ENCODE assay signal across 12 mouse cellular contexts in genomic region chr11:94470391-94470790, GRCm38 (mm10). TPM values are rescaled to one million over a fixed set of nuclear protein-coding genes. Genes with fewer than 3 reads are reported as not detected.
A peak's percentile ranks its signal among the peaks of the same experiment; 100 is the strongest.
DNase-seq lines count a peak whose midpoint lies in the region; ATAC-seq and TF ChIP-seq lines count a peak whose summit lies in the region.
"Had no signal": no experiment of that assay in that cellular context is flagged by ENCODE, and none has a peak within 500 bp of the region (broad histone marks: within the 10 kb centered on the region; RNA-seq: fewer than 3 reads in every experiment).

No protein-coding gene starts in this region.

- no peak overlapping the region for H3K4me2 ChIP-seq in kidney, postnatal 0 days (ENCODE audit: low read length)
- H3K4me2 ChIP-seq in forebrain, embryonic 12.5 days, result peak overlapping the region; percentile 99
- H3K4me2 ChIP-seq in limb, embryonic 12.5 days, result peak overlapping the region; percentile 83
- no peak overlapping the region for H3K4me2 ChIP-seq in liver, postnatal 0 days (ENCODE audit: low read depth, low read length)

- H3K9ac ChIP-seq in kidney, postnatal 0 days (ENCODE audit: low read depth, low read length), result no peak overlapping the region
- H3K9ac ChIP-seq in forebrain, embryonic 12.5 days, result peak overlapping the region; percentile 17; the same call in 1 of the 2 replicates
- peak overlapping the region; percentile 40 for H3K9ac ChIP-seq in limb, embryonic 12.5 days (replicated peaks)
- no peak overlapping the region for H3K9ac ChIP-seq in liver, postnatal 0 days (replicated peaks)
- H3K9ac ChIP-seq: heart, embryonic 15.5 days had no signal

- ATAC-seq in kidney, postnatal 0 days (replicated peaks; ENCODE audit: low FRiP score, low read depth), result no peak
- no peak for ATAC-seq in forebrain, embryonic 12.5 days (ENCODE audit: low FRiP score)
- ATAC-seq in limb, embryonic 12.5 days (ENCODE audit: insufficient number of reproducible peaks, insufficient read depth, low FRiP score, low TSS enrichment, low read depth), result no peak
- ATAC-seq in liver, postnatal 0 days, result no peak

- WGBS in kidney, postnatal 0 days, result 27% methylated on average over 7 of the region's 7 CpGs
- WGBS in forebrain, embryonic 12.5 days, result 21% methylated on average over 6 of the region's 7 CpGs
- 2% methylated on average over 6 of the region's 7 CpGs for WGBS in limb, embryonic 12.5 days
- WGBS in olfactory bulb, adult 2 months, result 18% methylated on average over 6 of the region's 7 CpGs
- WGBS in liver, postnatal 0 days (ENCODE audit: insufficient replicate concordance), result 62% methylated on average over 7 of the region's 7 CpGs

- no peaks in the 10 kb centered on the region for H3K9me3 ChIP-seq in kidney, postnatal 0 days (replicated peaks; ENCODE audit: low read length)
- H3K9me3 ChIP-seq in forebrain, embryonic 12.5 days, result no peaks in the 10 kb centered on the region
- H3K9me3 ChIP-seq in limb, embryonic 12.5 days, result no peaks in the 10 kb centered on the region
- no peaks in the 10 kb centered on the region for H3K9me3 ChIP-seq in liver, postnatal 0 days (ENCODE audit: low read length)
- H3K9me3 ChIP-seq: heart, embryonic 15.5 days; megakaryocyte, embryonic 14.5 days had no signal

- no peak for TF ChIP-seq EP300 in liver, postnatal 0 days (IDR thresholded peaks at IDR 0.05; ENCODE audit: low read depth)

- H3K27ac ChIP-seq in kidney, postnatal 0 days, result no peak overlapping the region
- H3K27ac ChIP-seq in forebrain, embryonic 12.5 days, result peak overlapping the region; percentile 96
- H3K27ac ChIP-seq in limb, embryonic 12.5 days, result peak overlapping the region; percentile 98
- peak overlapping the region; percentile 59 for H3K27ac ChIP-seq in olfactory bulb, adult 2 months (ENCODE audit: insufficient read depth, low read depth, low read length)
- H3K27ac ChIP-seq in liver, postnatal 0 days (ENCODE audit: low read depth), result no peak overlapping the region

- no peaks in the 10 kb centered on the region for H3K36me3 ChIP-seq in kidney, postnatal 0 days (ENCODE audit: insufficient read depth, low read length)
- no peaks in the 10 kb centered on the region for H3K36me3 ChIP-seq in forebrain, embryonic 12.5 days (replicated peaks)
- peaks cover 22% of the 10 kb centered on the region for H3K36me3 ChIP-seq in limb, embryonic 12.5 days
- no peaks in the 10 kb centered on the region for H3K36me3 ChIP-seq in liver, postnatal 0 days (replicated peaks; ENCODE audit: insufficient read depth, low read length)
- H3K36me3 ChIP-seq: heart, embryonic 15.5 days had no signal

- peak; percentile 47 for DNase-seq in kidney, postnatal 0 days (ENCODE audit: low spot score)
- no peak for DNase-seq in kidney, adult 8-10 months
- DNase-seq in heart, adult 18-20 months, result no peak
- no peak for DNase-seq in liver, postnatal 0 days
- DNase-seq in adrenal gland, adult 2 months, result no peak

- H3K27me3 ChIP-seq in kidney, postnatal 0 days (ENCODE audit: insufficient read depth, low read length), result 0 out of 2 replicates have a peak, but pooled peaks cover 2% of the 10 kb centered on the region
- peaks cover 39% of the 10 kb centered on the region for H3K27me3 ChIP-seq in forebrain, embryonic 12.5 days
- peaks cover 5% of the 10 kb centered on the region for H3K27me3 ChIP-seq in limb, embryonic 12.5 days
- H3K27me3 ChIP-seq in liver, postnatal 0 days (ENCODE audit: insufficient read depth, low read length), result peaks cover 57% of the 10 kb centered on the region

- no peak for TF ChIP-seq CTCF in kidney, postnatal 0 days (IDR thresholded peaks at IDR 0.05; ENCODE audit: low read depth)
- TF ChIP-seq CTCF in olfactory bulb, adult 2 months (IDR thresholded peaks at IDR 0.05; ENCODE audit: insufficient read depth, low read depth, low read length), result no peak
- TF ChIP-seq CTCF in liver, postnatal 0 days (IDR thresholded peaks at IDR 0.05; ENCODE audit: low read depth), result no peak

- no peak overlapping the region for H3K4me3 ChIP-seq in kidney, postnatal 0 days (replicated peaks; ENCODE audit: low read depth, low read length)
- peak overlapping the region; percentile 8; the same call in 1 of the 2 replicates for H3K4me3 ChIP-seq in forebrain, embryonic 12.5 days (replicated peaks)
- peak overlapping the region; percentile 97 for H3K4me3 ChIP-seq in limb, embryonic 12.5 days (replicated peaks)
- peak overlapping the region; percentile 29 for H3K4me3 ChIP-seq in olfactory bulb, adult 2 months (ENCODE audit: insufficient read depth, low read depth, low read length)
- H3K4me3 ChIP-seq in liver, postnatal 0 days (ENCODE audit: low read depth, low read length), result no peak overlapping the region
- H3K4me3 ChIP-seq: heart, embryonic 15.5 days; megakaryocyte, embryonic 14.5 days had no signal

- TF ChIP-seq POLR2A in olfactory bulb, adult 2 months (IDR thresholded peaks at IDR 0.05; ENCODE audit: insufficient read depth, low read depth, low read length), result no peak

- peaks cover 38% of the 10 kb centered on the region for H3K4me1 ChIP-seq in kidney, postnatal 0 days (replicated peaks; ENCODE audit: insufficient read depth, low read length)
- peaks cover 86% of the 10 kb centered on the region for H3K4me1 ChIP-seq in forebrain, embryonic 12.5 days
- H3K4me1 ChIP-seq in limb, embryonic 12.5 days (replicated peaks), result peaks cover 65% of the 10 kb centered on the region
- H3K4me1 ChIP-seq in olfactory bulb, adult 2 months (ENCODE audit: control insufficient read depth, insufficient read depth, low read length), result peaks cover 67% of the 10 kb centered on the region
- H3K4me1 ChIP-seq in liver, postnatal 0 days (ENCODE audit: insufficient read depth), result peaks cover 8% of the 10 kb centered on the region

RNA-seq across cellular contexts. Expression of gene Cacna1g, which starts 3.6 kb away (rescaled TPM):
- polyA plus RNA-seq in kidney, postnatal 0 days (2015; fragmentation: Nextera tagmentation; extraction: Ambion mirVana), result 4.4 and 5.2 TPM in 2 replicates
- polyA plus RNA-seq in forebrain, embryonic 12.5 days (2016; fragmentation: Nextera tagmentation; extraction: Ambion mirVana), result 9.6 and 12.1 TPM in 2 replicates
- polyA plus RNA-seq in limb, embryonic 12.5 days (2016; fragmentation: Nextera tagmentation; extraction: Ambion mirVana), result 25.5 and 26.9 TPM in 2 replicates
- 54.5 TPM in 1 of 2 replicates, not detected in the other for polyA plus RNA-seq in olfactory bulb, adult 2 months (2012; ENCODE audit: insufficient read depth, insufficient read length, low replicate concordance, missing spikeins)
- 10 to 100 TPM in 1 of 2 experiments, 1 to 10 TPM in 1; 8.7 to 10.1 TPM for total RNA-seq in heart, adult 18-20 months (2021)
- polyA plus RNA-seq in liver, postnatal 0 days (2015; fragmentation: Nextera tagmentation; extraction: Ambion mirVana), result 0.14 and 0.29 TPM in 2 replicates
- under 1 TPM; 0.61 to 0.69 TPM for total RNA-seq in adrenal gland, adult 2 months (2021)
- polyA plus RNA-seq in adrenal gland, adult 2 months (2012; rRNA removed), result 2.7 and 3.5 TPM in 2 replicates

RNA-seq across cellular contexts. Expression of gene Spata20, which starts 15.6 kb away (rescaled TPM):
- polyA plus RNA-seq in kidney, postnatal 0 days (2015; fragmentation: Nextera tagmentation; extraction: Ambion mirVana), result 0.40 TPM in 1 of 2 replicates, not detected in the other
- 0.19 and 0.26 TPM in 2 replicates for polyA plus RNA-seq in forebrain, embryonic 12.5 days (2016; fragmentation: Nextera tagmentation; extraction: Ambion mirVana)
- 0.20 and 0.40 TPM in 2 replicates for polyA plus RNA-seq in limb, embryonic 12.5 days (2016; fragmentation: Nextera tagmentation; extraction: Ambion mirVana)
- not detected in 2 replicates for polyA plus RNA-seq in olfactory bulb, adult 2 months (2012; ENCODE audit: insufficient read depth, insufficient read length, low replicate concordance, missing spikeins)
- total RNA-seq in heart, adult 18-20 months (2021), result under 1 TPM; 0.17 to 0.54 TPM
- polyA plus RNA-seq in liver, postnatal 0 days (2015; fragmentation: Nextera tagmentation; extraction: Ambion mirVana), result not detected in 2 replicates
- not detected for total RNA-seq in adrenal gland, adult 2 months (2021)
- polyA plus RNA-seq in adrenal gland, adult 2 months (2012; rRNA removed), result not detected in 2 replicates
- total RNA-seq: adrenal gland, adult 18-20 months had no signal
- polyA plus RNA-seq: spleen, adult 2 months had no signal

RNA-seq across cellular contexts. Expression of gene Epn3, which starts 29.4 kb away (rescaled TPM):
- polyA plus RNA-seq in kidney, postnatal 0 days (2015; fragmentation: Nextera tagmentation; extraction: Ambion mirVana), result 34.7 and 37.5 TPM in 2 replicates
- 0.52 and 0.97 TPM in 2 replicates for polyA plus RNA-seq in forebrain, embryonic 12.5 days (2016; fragmentation: Nextera tagmentation; extraction: Ambion mirVana)
- 2.8 and 4.1 TPM in 2 replicates for polyA plus RNA-seq in limb, embryonic 12.5 days (2016; fragmentation: Nextera tagmentation; extraction: Ambion mirVana)
- not detected in 2 replicates for polyA plus RNA-seq in olfactory bulb, adult 2 months (2012; ENCODE audit: insufficient read depth, insufficient read length, low replicate concordance, missing spikeins)
- total RNA-seq in heart, adult 18-20 months (2021), result 10 to 100 TPM; 19.3 to 21.1 TPM
- polyA plus RNA-seq in liver, postnatal 0 days (2015; fragmentation: Nextera tagmentation; extraction: Ambion mirVana), result 0.21 and 0.22 TPM in 2 replicates
- total RNA-seq in adrenal gland, adult 2 months (2021), result 10 to 100 TPM; 23.3 to 40.4 TPM
- 23.0 and 25.5 TPM in 2 replicates for polyA plus RNA-seq in adrenal gland, adult 2 months (2012; rRNA removed)

RNA-seq across cellular contexts. Expression of gene Mycbpap, which starts 51.2 kb away (rescaled TPM):
- polyA plus RNA-seq in kidney, postnatal 0 days (2015; fragmentation: Nextera tagmentation; extraction: Ambion mirVana), result 3.2 and 3.5 TPM in 2 replicates
- polyA plus RNA-seq in forebrain, embryonic 12.5 days (2016; fragmentation: Nextera tagmentation; extraction: Ambion mirVana), result 3.7 and 3.8 TPM in 2 replicates
- 5.1 and 7.0 TPM in 2 replicates for polyA plus RNA-seq in limb, embryonic 12.5 days (2016; fragmentation: Nextera tagmentation; extraction: Ambion mirVana)
- polyA plus RNA-seq in olfactory bulb, adult 2 months (2012; ENCODE audit: insufficient read depth, insufficient read length, low replicate concordance, missing spikeins), result not detected in 2 replicates
- total RNA-seq in heart, adult 18-20 months (2021), result 1 to 10 TPM in 1 of 2 experiments, under 1 TPM in 1; 0.67 to 1.5 TPM
- polyA plus RNA-seq in liver, postnatal 0 days (2015; fragmentation: Nextera tagmentation; extraction: Ambion mirVana), result 0.13 TPM in 1 of 2 replicates, not detected in the other
- 1 to 10 TPM; 3.8 to 6.7 TPM for total RNA-seq in adrenal gland, adult 2 months (2021)
- polyA plus RNA-seq in adrenal gland, adult 2 months (2012; rRNA removed), result 0.49 and 0.84 TPM in 2 replicates

Comparison
In these comparisons a context has a peak if more than half of its experiments do, and no peak if none do; other contexts are left out.
1. H3K27ac ChIP-seq: peak in forebrain, embryonic 12.5 days (single experiment), limb, embryonic 12.5 days (single experiment) and olfactory bulb, adult 2 months (single experiment); none in kidney, postnatal 0 days (single experiment) and liver, postnatal 0 days (single experiment).
2. H3K4me2 ChIP-seq: peak in forebrain, embryonic 12.5 days (single experiment) and limb, embryonic 12.5 days (single experiment); none in kidney, postnatal 0 days (single experiment) and liver, postnatal 0 days (single experiment).
3. H3K4me3 ChIP-seq: peak in forebrain, embryonic 12.5 days (single experiment), limb, embryonic 12.5 days (single experiment) and olfactory bulb, adult 2 months (single experiment); none in kidney, postnatal 0 days (single experiment) and liver, postnatal 0 days (single experiment).
4. H3K9ac ChIP-seq: peak in forebrain, embryonic 12.5 days (single experiment) and limb, embryonic 12.5 days (single experiment); none in kidney, postnatal 0 days (single experiment) and liver, postnatal 0 days (single experiment).